Mouse (Mus musculus): ENCODE data around the gene Cdk5rap3.

Gene Cdk5rap3

GRCm38 (mm10) chr11:96895886-96896285 lies 20.4 kb downstream of the Cdk5rap3 start:
- DNase-seq (ENCODE audit: low spot score): no peak

- no peak for DNase-seq (ENCODE audit: low spot score)
Measured at GRCm38 (mm10) chr11:96893203-96893842, 23.0 kb downstream of the Cdk5rap3 start.

- no peak for DNase-seq (ENCODE audit: low spot score)
Measured at GRCm38 (mm10) chr11:96891784-96892527, 24.3 kb downstream of the Cdk5rap3 start.

- DNase-seq (ENCODE audit: low spot score): no peak
Measured at GRCm38 (mm10) chr11:96886942-96887546, 29.3 kb downstream of the Cdk5rap3 start.

GRCm38 (mm10) chr11:96885901-96886340 lies 30.4 kb downstream of the Cdk5rap3 start:
- DNase-seq (ENCODE audit: low spot score): peak; percentile 80

DNA sequence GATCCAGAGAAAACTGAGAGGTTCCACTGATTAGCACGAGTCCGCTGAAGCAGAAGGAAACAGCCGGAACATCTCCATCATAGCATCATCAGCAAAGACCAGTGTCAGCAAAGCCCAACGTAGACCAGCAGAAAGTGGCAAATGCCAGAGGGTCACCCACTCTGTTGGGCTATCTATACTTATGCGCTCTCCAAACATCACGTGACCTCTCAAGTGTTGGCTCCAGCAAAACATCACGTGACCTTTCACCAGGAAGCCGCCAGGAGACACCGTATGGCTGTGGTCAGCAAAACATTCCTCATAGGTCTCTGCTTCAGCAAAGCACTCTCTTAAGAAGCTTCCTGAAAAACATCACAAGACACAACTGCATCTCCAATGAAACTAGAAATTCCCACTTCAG lies 36.0 kb downstream of the Cdk5rap3 start:
- no peak for DNase-seq (ENCODE audit: low spot score)

GRCm38 (mm10) chr11:96879359-96879758 lies 36.9 kb downstream of the Cdk5rap3 start:
- no peak for DNase-seq (ENCODE audit: low spot score)

DNA sequence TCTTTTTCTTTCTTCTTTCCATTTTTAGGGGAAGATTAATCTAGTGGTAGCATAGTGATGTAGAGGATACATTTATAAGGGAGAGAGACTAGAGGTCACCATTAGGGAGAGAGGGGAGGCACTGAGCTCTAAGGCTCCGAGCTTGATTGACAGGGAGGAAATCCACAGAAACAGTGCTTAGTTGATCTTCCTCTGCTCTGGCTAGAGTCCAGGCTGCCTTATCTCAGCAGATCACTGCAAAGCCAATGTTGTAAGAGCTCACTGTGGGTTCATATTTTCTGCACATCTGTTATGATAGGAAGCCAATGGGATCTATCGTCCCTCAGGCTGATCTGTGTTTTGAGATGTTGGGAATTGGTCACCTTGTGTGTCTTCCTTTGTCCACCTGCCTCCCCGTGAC lies 37.6 kb downstream of the Cdk5rap3 start:
- no peak for DNase-seq (ENCODE audit: low spot score)

DNA sequence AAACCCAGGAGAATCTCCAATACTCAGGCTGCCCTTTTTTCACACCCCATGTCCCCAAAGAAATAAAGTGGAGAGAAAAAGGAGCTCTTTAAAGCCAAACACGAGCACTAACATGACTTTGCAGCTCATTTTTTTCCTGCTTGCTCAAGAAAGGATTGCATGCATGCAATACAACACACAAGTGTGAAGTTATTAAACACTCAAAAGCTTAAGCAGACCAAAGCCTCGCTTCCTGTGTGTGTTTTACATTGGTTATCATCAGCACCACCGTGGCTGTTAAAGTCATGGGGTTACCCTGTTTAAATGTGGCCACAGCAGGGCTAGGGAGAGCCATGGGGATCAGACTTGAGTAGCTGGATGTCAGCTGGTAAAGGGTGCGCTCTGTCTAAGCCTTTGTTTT lies 39.2 kb downstream of the Cdk5rap3 start:
- no peak for DNase-seq (ENCODE audit: low spot score)

- DNase-seq (ENCODE audit: low spot score): peak; percentile 80
Measured at GRCm38 (mm10) chr11:96876300-96877040, 39.8 kb downstream of the Cdk5rap3 start.

DNA sequence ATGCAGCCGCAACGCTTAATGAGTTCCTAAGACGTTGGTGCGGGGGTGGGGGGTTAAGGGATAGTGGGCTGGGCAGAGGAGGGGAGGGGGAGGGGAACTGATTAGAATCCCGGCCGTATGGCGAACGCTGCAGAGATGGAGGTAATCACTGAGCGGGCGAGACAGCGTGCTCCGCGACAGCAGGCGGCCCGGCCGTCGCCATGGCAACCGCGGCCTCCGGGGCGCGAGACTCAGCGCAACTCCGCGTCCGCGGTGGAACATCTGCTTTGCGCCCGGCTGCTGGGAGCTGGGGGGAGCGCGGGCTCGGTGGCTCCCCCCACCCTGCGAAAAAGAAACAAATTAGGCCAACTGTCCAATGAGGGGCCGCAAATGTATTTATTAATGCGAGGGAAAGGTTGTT lies 40.6 kb downstream of the Cdk5rap3 start:
- peak; percentile 97 for DNase-seq (ENCODE audit: low spot score)

GRCm38 (mm10) chr11:96875270-96875669 lies 41.0 kb downstream of the Cdk5rap3 start:
- DNase-seq (ENCODE audit: low spot score): no peak

GRCm38 (mm10) chr11:96873601-96874140 lies 42.6 kb downstream of the Cdk5rap3 start:
- DNase-seq (ENCODE audit: low spot score): peak; percentile 69

- DNase-seq (ENCODE audit: low spot score): peak; percentile 75
Measured at GRCm38 (mm10) chr11:96872441-96873379, 43.6 kb downstream of the Cdk5rap3 start.

DNA sequence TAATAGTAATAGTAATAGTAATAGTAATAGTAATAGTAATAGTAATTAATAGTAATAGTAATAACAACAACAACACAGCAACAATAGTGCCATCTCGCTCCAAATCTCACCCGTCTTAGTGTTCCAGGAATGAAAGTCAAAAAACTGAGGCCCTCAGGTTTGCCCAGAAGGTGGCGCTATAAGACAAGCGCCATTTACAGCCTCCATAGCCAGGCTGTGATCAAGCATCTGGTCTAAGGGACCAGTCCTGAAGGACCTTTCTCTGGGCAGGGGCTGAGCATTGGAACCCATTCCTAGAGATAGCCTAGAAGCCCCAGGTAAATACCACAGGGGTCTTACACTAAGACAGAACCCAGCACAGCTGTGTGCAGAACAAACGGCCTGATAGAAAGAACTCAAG lies 49.1 kb downstream of the Cdk5rap3 start:
- peak; percentile 96 for DNase-seq (ENCODE audit: low spot score)

DNA sequence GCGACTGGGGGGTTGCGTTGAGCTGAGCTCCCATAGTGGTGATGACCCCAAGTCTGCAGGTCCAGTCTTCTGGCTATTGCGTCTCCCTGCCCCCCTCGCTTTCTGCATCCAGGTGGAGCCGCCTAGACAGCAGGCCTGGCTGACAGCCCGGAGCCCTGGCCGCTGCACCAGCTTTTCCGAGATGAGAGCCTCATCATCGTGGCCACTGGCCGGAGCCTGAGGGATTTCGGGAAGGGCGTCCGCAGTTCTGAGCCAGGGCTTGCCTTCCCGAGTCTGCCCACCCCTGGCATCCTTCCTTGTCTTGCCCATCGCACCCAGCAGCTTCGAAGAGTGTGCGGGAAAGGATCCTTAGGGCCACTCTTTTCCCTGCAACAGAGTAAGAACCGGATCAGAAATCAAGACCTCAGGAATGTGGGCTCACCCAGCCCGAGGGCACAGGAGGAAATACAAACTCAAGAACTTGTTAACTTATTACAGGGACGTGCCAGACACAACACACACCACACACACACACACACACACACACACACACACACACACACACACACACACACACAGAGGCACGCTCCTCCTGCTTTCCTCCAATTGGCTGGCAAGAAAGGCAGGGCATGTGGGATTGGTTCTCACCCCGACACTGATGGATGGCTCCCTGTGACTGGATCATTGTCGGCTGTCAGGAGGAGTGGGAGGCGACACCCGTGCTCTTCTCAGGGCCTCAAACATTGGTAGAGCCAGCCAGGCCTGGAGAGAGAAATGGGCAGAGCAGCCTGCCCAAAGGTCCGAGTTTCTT lies 52.9 kb downstream of the Cdk5rap3 start:
- DNase-seq (ENCODE audit: low spot score): peak; percentile 79

DNA sequence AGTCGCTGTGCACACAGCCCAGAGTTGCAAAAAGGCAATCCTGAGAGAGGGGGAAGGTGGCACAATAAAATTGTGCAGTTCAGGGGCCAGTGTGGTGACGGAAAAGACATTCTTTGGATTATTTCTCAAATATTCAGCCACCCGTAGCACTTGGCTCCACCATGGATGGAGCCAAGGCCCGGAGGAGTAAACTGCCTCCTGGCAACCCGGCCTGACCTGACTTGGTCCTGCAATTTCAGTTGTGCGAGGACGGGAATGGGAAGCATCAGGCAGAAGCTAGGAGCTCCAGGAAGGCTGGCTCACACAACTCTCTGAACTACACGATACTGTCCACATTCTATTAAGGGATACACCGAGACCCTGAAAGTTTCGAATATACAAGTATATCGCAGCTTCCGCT lies 53.8 kb downstream of the Cdk5rap3 start:
- DNase-seq (ENCODE audit: low spot score): no peak

GRCm38 (mm10) chr11:96861878-96862289 lies 54.4 kb downstream of the Cdk5rap3 start:
- DNase-seq (ENCODE audit: low spot score): peak; percentile 100

- peak; percentile 24 for DNase-seq (ENCODE audit: low spot score)
Measured at GRCm38 (mm10) chr11:96861446-96861845, 54.9 kb downstream of the Cdk5rap3 start.

GRCm38 (mm10) chr11:96860564-96860963 lies 55.7 kb downstream of the Cdk5rap3 start:
- DNase-seq (ENCODE audit: low spot score): peak; percentile 95

Measured in retina, embryonic 14.5 days (tissue).